Mouse (Mus musculus): ENCODE measurements around the gene Amfr.

Amfr gene

DNA sequence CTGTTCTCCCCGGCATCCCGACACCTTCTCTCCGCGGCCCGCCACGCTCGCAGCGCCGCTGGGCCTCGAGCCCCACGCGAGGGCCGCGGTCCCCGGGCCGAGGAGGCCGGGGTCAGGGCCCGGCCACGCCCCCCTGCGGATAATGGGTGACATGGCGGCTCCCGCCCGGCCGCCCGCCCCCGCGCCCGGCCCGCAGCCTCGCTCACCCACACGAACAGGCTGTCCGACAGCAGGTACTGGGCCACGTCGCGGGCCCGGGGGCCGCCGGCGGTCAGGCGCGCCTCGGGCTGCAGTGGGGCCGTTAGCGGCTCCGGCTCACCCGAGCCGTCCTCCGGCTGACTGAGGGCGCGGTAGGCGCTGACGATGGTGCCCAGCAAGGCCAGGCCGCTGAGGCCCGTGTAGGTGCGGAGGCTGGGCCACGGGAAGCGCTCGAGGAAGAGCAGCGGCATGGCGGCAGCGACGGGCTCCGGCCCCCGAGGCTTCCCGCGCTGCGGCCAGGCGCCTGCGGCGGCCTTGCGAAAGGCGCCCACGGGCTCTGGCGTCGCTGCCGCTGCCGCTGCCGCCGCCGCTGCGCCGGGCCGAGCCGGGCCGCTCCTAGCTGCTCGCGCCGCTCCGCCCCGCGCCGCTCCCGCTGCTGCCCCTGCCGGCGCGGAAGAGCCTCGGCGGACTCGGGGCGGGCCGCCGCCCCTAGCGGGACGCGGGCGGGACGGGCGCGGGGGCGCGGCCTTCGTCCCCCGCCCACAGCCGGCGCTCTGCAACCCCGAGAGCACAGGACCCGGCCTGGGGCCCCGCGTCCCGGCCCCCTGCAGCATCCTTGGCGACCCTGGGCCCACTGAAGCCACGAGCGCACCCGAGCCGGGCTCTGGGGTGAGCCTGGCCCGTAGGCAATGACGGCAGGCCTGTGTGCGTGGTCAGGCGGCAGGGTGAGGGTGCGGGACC is at the start of gene Amfr:
TSS of gene Amfr (minus strand) at position 830 of the 939 bp plus-strand sequence.
- DNase-seq (ENCODE audit: low spot score in 2 of 2) = peak; percentile 33 to 70

DNA sequence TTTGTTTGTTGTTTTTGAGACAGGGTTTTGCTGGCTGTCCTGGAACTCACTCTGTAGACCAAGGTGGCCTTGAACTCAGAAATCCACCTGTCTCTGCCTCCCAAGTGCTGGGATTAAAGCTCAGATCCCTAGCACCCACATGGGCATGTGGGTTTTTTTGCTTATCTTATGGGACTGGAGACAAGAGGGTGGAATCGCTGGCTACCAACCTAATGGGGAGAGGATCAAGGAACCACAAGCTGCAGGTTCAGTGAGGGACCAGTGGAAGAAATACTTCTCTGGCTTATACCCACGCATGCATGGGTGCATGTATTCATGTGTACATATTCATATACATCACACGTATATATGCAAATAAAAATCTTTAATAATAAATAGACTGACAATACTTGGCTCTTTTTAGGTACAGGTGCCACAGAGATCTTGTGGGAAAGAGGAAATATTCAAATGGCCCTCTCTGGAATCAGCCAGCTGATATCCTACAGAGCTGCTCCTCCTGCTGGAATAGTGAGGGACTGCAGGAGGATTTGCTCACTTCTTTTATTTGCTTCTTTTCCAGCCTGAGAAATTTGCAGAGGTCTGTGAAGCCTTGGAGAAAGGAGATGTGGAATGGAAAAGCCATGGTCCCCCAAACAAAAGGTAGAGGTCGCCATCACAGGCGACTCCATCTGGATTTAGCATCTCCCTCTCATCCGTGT is 44.7 kb upstream of the Amfr start:
- DNase-seq (ENCODE audit: low spot score in 2 of 2) = peak in 1 of 2 experiments; percentile 74

DNA sequence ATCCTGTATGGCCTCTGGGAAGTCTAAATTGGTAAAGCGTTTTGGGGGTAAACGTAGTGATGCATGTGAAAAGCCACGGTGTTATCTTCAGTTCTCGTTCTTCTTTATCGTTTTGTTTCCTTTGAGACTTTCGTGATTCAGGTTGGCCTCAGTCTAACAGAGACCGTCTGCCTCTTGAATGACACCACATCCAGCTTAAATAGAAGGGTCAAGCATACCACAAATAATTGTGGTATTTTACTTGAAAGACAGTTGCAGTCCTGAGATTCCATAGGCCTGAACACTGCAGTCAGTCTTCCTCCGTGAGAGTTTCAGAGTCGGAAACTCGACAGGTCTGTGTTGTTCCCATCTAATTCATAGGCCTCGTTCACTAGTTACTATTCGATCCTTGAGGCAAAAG is 40.1 kb upstream of the Amfr start:
- no peak for DNase-seq (ENCODE audit: low spot score in 2 of 2)

DNA sequence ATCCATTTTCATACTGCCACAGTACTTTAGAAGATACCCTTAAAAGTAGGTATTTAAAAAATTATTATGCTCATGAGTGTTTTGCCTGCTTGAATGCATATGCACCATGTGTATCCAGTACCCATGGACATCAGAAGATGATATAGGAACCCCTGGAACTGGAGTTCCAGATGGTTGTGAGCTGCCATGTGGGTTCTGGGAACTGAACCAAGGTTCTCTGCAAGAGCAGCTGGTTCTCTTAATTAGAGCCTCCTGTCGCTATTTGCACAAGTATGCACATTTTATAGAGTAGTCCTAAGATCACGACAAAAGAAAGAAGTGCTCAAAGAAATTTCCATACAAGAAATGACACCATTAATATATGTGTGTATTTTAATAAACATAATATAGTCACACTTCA is 35.2 kb upstream of the Amfr start:
- DNase-seq (ENCODE audit: low spot score in 2 of 2) = no peak

DNA sequence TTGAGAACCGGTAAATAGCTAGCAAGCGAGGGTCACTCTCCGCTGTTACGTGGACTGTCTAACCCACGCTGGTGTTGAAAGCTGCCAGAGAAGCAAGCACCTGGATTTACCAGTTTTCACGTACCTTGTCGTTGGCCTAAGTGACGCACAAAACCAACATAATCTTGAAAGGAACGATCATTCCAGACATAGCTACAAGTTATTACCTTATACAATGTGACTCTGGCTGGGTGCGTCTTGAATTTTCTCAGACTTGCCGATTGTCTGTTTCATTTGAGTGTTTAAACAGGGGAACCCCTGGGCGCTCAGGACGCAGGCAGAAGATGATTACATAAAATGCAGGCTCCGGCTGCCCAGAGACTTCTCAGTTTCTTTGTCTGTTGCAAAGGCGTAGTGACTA is 25.2 kb upstream of the Amfr start:
- no peak for DNase-seq (ENCODE audit: low spot score in 2 of 2)

DNA sequence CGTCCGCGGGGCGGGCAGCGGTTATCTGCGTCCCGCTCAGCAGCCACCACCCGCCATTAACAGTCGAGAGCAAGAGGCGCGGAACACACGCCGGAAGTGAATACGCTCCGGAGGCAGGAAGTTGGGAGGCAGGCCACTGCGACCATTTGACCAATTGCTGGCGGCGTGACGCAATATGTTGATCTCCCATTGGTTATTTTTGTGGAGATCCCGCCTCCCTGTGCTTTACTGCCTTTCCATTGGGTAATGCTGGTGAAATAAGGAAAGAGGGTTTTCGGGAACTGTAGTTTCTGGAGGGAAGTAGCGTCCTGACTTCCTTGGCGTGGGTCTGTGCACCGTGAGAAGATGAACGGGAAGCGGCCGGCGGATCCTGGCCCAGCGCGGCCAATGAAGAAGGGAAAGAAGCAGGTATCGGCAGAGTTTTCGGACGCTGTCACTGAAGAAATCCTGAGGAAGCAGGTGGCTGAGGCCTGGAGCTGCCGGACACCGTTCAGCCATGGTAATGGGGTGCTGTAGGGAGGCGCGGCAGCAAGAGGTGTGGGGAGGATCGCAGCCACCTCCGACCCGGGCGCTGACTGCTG is 24.4 kb upstream of the Amfr start, which contains the start of the genes Nudt21 and Ogfod1:
TSS of gene Nudt21 (minus strand) at position 88 of the 581 bp plus-strand sequence.
TSS of gene Ogfod1 (plus strand) at position 255 of the 581 bp plus-strand sequence.
- peak; percentile 79 to 94 for DNase-seq (ENCODE audit: low spot score in 2 of 2)

DNA sequence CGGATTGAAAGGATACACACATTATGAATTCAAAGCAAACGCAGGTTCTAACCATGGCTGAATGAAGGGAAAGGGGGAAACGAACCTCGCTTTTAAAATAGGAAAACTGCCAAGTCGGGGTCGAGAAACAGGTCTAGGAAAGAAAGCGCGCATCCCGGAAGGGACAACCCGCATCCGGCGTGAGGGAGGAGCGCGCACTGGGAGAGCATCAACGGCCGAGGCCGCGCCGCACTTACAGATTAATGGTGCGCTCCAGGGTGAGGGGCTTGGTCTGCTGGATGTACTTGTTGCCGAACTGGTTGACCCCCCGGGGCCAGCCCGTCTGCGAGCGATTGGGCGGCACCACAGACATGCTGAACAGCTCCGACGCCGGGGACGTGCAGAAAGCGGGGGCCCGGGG is 23.9 kb upstream of the Amfr start:
- DNase-seq (ENCODE audit: low spot score in 2 of 2) = peak in 1 of 2 experiments; percentile 67

DNA sequence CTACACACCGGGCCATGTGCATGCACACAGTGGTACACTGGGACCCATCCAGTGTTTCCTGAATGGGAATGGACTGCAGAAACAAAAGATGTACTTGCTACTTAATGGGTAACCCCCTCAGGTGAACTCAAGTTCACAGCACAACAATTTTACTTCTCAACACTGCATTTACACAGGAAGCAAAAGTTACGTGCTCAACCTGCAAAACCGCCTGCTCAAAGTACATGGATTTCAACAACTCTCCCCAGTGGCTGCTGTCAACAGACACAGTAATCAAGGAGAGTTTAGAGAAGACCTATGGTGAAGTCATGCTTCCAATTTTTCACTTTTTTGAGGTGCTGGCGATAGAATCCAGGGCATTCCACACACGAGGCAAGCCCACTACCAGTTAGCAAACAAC is 22.6 kb upstream of the Amfr start:
- no peak for DNase-seq (ENCODE audit: low spot score in 2 of 2)

DNA sequence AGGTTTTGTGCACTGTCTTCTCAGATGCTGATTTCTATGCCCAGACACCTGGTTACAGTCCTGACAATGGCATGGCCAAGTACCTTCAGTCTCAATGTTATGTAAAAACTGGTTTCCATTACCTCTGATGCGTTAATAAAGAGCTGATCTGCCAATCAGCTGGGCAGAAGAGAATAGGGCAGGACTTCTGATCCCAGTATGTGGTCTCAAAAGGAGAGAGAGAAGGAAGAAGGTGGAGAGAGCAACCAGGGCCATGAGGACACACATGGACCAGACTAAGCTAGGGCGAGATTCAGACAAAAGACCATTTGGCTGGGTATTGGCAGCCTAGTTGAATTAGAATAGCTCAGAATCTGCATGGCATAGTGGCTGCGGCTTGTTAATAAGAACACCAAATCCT is 21.0 kb upstream of the Amfr start:
- DNase-seq (ENCODE audit: low spot score in 2 of 2) = no peak

DNA sequence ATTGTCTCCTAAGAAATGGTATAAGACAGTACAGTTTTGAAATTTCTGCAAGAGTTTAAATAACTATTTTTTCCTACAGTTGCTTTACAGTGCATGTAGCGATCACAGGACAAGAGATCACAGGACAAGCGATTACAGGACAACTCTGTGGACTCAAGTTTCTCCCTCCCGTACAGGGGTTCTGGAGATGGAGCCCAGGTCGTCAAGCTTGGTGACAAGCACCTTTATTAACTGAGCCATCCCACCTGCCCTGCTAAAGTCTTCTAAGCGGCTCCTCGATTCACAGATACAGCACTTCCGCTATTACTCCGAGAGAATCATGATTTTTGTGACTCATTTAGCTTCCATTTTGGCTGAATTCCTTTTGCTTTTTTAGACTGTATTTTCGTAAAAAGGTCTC is 17.1 kb upstream of the Amfr start:
- DNase-seq (ENCODE audit: low spot score in 2 of 2) = no peak

DNA sequence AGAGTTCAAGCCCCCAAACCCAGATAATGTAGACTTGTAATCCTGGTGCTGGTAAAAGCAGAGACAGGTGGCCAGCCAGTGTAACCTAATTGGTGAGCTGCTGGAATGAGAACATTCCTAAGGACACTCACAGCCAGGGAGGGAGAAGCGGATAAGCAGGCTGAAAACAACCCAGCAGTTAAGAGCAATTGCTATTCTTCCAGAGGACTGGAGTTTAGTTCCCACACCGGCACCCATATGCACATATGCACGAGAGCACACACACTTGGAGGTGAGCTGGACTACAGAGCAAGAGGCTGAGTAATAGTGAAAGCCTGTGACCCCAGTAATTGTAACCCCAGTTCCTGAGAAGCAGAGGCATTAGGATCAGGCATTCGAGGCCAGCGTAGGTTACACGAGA is 11.3 kb upstream of the Amfr start:
- no peak for DNase-seq (ENCODE audit: low spot score in 2 of 2)

DNA sequence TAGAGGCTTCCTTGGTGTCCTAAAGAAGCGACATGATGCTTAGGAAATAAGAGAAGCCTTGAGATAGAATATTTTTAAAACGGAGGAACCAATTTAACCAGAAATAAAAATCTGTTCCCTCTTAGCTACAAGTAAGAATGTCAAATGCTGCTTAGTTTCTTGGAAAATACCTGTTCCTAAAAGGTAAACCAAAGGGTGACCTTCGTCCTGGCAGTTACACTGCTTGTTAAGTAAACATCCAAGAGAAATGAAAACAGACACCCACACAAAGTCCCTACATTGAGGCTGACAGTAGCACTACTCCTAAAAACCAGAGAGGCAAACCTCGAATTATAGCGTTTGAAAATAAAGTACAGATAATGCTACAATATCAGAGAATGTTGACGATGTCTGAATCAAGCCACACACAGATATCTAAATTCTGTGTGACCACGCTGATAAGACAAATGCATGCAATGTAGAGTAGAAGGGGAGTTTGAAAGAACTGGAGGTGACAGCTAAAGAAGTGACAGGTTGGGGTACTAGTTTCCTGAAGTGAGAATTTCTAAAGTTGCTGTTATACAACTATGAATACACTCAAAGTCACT is 477 bp upstream of the Amfr start:
- no peak for DNase-seq (ENCODE audit: low spot score in 2 of 2)

DNA sequence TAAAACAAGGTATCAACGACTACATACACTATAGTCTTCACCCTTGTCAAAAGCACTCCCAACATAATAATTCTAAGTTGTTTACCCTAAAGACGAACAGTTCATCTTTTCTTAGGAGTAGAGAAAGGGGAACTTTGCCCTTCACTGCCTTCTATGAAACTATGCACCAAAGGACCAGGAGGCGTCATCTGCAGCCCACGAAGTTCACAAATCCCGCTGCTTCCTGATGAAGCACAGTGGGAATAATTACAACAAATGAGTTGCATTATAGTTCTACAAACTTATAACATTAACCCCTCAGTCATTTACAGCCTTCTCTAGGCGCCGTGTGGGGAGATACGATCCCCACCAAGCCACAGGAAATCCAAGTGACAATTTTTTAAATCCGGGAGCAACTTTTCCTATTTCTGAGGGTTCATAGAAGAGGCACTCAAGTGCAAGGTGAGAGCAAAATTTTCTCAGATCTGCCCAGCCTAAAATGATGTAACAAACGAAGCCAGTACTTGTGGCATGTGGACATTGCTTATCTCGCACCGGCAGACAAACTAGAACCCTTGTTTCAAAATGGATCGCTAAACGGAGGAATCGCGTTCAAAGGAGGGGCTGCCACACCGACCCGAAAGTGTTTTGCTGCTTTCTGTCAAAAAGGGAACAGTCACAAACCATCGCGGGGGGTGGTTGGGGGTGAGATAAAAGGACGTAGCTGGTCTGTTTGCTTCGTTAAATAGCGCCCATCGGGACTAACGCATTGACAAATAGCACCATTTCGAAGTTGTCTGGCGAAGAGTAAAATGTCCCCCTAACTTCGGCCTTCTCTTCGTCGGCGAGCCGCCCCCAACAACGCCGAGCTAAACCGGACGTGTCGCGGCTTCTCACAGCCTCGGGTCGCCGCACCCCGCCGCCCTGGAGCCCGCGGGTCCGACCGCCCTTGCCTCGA is 1.3 kb downstream of the Amfr start:
- DNase-seq (ENCODE audit: low spot score in 2 of 2) = no peak

DNA sequence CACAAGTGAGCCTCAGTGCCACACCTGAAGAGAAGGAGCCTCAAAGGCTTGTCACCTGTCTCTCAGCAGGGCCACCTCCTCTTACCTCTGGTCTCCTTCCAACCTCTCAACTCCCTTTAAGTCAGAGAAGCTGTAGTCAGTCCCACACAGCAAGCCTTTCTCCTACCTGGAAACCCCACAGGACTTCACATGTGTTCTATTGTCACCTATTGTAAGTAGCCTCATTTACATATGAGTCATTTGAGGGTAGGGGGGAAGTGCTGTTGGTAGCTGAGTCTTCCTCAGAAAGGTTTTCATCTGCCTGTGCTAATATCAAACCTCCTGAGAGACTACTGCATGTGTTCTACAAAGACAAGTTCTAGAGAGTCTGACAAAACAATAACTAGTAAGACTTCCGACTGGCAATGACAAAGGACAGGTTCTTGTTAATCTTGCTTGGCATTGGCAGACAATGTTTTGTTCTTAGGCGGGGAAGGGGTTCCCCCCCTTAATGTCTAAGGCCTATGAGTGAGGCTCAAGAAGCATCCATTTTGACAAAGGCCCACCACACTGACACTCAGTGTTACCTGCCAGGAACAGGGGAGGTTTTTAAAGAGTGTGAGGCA is 2.4 kb downstream of the Amfr start:
- DNase-seq (ENCODE audit: low spot score in 2 of 2) = no peak

DNA sequence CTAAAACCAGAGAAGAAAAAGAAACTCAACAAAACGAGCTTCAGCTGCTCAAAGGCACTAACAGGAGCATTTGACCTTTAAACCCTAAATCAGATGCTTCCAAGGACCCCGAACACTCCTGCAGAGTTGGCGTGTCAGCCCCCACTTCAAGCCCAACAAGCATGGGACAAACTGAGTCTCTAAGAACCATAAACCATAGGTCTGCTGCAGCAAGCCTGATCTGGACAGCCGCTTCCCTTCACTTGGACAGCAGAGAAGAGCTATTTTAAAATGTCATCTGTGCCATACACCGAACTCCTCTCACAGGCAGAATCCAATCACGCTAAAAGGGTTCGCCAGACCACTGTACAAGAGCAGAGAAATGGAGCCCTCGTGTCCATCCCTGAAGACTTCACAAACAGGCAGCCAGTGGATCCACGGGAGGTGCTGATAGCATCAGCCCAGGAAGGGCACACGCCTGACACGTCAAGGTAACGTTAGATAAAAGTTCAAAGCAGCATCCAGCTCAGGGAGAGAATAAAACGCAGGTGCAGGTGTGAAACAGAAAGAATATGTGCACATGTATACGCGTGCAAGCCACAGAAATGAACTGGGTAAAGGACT is 3.3 kb downstream of the Amfr start:
- DNase-seq (ENCODE audit: low spot score in 2 of 2) = no peak

DNA sequence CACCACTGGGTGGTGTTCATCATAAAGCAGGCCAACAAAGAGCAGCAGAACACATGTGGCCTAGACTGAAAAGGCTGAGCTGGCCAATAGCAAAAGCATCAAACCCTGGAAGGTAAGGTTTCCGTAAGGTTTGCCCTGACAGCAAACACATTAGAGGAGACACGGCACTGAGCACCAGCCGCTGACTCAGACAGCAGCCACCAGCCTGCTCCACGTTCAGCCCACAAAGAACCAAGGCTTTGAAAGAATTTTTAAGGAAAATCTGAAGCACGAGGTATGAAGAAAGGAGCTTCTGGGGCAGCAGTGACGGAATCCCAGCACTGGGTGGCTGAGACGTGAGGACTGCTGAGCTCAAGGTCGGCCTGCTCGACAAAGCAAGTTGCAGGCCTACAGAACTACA is 8.5 kb downstream of the Amfr start:
- DNase-seq (ENCODE audit: low spot score in 2 of 2) = no peak

DNA sequence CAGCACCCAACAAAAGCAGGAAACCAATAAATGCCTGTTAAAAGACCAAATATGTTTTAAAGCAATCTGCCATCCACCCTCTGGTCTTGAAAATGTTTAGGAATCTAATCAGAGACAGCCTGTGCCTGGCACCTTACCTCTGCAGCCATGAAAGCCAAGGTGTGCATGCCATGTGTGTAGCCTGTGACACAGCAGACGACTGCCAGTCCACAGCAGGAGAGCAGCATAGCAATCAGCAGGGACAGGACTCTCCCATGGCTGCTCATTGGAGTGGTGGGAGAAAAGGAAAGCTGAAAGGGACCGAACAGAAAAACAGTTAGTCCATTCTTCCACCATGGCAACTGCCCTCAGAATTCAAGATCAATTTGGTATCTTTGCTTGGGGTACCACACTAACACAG is 13.7 kb downstream of the Amfr start:
- no peak for DNase-seq (ENCODE audit: low spot score in 2 of 2)

DNA sequence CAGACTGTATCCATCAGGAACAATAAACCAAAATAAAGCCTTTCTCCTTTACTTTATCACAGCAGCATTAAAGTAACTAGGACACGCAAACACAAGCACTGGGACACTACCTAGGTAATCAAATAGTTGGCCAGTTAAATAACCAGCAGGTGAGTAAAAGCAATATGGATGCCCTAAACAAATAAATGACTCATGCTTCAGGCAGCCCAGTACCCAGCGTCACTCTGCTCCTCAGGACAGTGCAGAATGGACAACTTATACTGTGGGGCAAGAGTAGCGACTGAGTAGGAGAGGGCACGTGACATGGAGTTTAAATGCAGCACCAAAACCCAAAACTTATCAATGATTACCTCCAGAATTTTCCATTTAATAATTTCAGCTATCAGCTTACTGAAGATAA is 22.9 kb downstream of the Amfr start:
- DNase-seq (ENCODE audit: low spot score in 2 of 2) = no peak

DNA sequence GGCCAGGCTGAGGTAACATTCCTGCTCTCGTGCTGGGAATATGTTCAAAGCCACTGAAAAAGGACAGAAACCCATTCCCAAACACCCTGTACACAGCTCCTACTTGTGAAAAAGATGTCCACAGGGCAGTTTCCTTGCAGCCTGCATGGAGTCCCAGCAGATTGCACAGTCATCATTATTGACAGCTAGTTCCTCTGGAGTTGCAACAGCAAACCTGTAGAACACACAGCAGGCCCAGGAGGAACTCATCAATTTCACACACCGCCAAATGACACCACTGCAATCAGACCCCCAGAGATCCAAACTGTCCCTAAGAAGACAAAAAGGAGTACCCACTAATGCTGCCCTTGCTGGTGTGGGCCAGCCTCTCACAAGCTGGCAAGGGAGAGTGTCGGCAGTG is 27.9 kb downstream of the Amfr start:
- DNase-seq (ENCODE audit: low spot score in 2 of 2) = no peak

DNA sequence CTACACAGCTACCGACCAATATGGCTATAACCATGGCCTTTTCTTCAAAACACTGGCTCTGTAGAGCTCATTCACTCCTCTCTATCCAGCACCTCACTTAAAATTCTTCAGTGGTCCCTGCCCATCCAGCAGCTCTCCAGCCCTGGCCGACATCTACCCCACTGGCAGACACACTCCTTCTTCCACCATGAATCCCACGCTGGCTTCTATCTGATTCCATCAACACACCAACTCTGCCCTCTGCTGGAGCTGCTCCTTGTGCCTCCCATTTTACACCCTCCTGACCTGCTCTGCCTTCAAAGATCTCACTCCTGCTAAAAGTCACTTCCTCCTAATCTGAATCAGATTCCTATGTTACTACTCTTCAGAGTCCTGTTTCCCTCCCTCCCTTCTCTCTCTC is 28.8 kb downstream of the Amfr start:
- no peak for DNase-seq (ENCODE audit: low spot score in 2 of 2)

Measured in cerebellum, postnatal 4 days (tissue).